Mouse (Mus musculus): ENCODE measurements around the gene Dnajc2.
"Not testable (repeated sequence)": the region's sequence is repeated elsewhere in the genome, so short reads cannot be mapped to it uniquely, and the experiment has no call there.

Dnajc2 gene

GRCm38 (mm10) chr5:21743606-21744005 is 41.4 kb downstream of the Dnajc2 start:
- in situ Hi-C loops (cut with MseI, MboI) = no loop called here

DNA sequence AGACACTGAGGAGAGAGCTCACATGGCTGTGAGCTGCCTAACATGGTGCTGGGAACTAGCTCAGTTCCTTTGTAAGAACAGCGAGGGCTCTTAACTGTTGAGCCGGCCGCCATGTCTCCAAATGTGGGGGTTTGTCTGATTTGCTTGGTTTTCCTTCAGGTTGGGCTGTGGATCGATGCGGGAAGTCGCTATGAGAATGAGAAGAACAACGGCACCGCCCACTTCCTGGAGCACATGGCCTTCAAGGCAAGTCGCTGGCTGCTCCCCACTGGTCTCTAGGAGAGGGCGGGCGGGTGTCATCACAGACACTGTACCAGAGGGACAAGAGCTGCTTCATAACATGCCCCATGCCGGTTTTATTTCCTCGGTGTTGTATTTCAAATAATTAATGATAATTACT is 45.2 kb downstream of the Dnajc2 start:
- in situ Hi-C loops (cut with MseI, MboI) = loop anchor here in 1 of 2 experiments (10.0 kb wide), 1 partner anchor 75 kb away; no protein-coding TSS in a partner anchor

DNA sequence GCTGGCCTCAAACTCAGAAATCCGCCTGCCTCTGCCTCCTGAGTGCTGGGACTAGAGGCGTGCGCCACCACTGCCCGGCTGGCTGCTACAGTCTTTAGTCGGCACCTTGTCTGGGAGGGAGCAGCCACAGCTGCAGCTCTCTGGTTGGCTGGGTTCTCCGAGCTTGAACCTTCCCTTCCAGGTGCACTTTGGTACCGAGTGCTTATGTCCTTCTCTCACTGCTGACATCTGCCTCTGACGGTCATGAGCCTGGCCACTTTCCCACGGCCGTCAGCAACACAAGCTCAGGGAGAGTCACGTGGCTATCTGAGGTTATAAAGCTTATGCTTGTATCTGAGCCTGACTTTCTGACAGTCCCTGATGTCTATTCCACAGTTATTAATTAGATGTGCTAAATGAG is 45.9 kb downstream of the Dnajc2 start:
- in situ Hi-C loops (cut with MseI, MboI) = loop anchor here in 1 of 2 experiments (10.0 kb wide), 1 partner anchor 74 kb away; no protein-coding TSS in a partner anchor

DNA sequence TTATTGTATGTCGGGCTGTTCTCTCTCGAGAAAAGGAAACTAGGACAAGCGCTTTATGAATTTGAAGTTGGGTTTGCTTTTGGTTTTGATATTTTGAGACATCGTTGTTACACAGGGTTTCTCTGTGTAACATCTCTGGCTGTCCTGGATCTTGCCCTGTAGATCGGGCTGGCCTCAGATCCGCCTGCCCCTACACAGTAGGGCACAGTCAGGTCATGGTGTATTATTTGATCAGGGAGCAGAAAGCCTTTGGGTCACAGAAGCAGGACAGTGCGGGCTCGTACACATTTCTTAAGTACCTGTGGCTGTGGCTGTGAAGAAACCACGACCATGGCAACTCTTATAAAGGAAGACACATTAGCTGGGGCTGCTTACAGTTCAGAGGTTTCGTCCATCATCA is 47.4 kb downstream of the Dnajc2 start:
- in situ Hi-C loops (cut with MseI, MboI) = loop anchor here in 1 of 2 experiments (10.0 kb wide), 1 partner anchor 73 kb away; no protein-coding TSS in a partner anchor

GRCm38 (mm10) chr5:21736956-21737585 is 48.0 kb downstream of the Dnajc2 start, which contains the start of gene Pmpcb:
Pmpcb (plus strand) TSS chr5:21737141.
- in situ Hi-C loops (cut with MseI, MboI) = loop anchor here in 1 of 2 experiments (10.0 kb wide), 1 partner anchor 72 kb away; no protein-coding TSS in a partner anchor

- in situ Hi-C loops (cut with MseI, MboI) = loop anchor here in 1 of 2 experiments (10.0 kb wide), 1 partner anchor 71 kb away; no protein-coding TSS in a partner anchor
These were observed 49.0 kb downstream of the Dnajc2 start for GRCm38 (mm10) chr5:21736046-21736445.

GRCm38 (mm10) chr5:21735584-21735983 is 49.5 kb downstream of the Dnajc2 start:
- in situ Hi-C loops (cut with MseI, MboI) = loop anchor here in 1 of 2 experiments (10.0 kb wide), 1 partner anchor 71 kb away; no protein-coding TSS in a partner anchor

DNA sequence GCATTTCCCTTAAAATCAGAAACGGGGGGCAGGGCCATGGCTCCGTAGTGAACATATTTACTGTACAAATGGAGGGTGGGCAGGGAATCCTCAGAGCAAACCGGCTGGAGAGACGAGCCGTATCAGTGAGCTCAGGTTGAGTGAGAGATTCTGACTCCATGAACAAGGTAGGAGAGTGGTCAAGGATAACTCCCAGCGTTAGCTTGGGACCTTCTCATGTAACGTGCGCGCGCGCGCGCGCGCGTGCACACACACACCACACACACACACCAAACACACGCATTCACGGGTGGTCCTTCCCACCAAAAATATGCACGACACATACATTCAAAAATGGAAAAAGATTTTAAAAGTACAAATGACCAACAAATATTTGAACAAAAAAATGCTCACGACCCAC is 50.0 kb downstream of the Dnajc2 start:
- in situ Hi-C loops (cut with MseI, MboI) = loop anchor here in 1 of 2 experiments (10.0 kb wide), 1 partner anchor 70 kb away; no protein-coding TSS in a partner anchor

DNA sequence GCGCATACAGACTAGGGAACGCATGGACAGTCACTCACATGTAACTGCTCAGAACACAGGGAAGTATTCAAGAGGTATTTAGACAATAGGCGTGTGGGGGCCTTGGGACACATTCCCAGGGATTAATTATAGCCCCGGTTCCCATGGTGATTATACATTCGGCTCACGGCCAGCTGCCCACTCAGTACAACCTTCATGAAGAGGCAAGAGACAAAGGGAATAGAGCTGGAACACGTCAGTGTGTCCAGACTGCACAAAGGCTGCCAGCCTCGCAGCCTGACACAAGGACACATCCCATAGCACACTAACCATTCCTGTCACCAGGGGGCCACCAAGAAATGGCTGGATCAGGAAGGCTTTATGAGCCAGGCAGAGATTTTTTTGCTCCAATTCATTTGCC is 52.1 kb downstream of the Dnajc2 start:
- in situ Hi-C loops (cut with MseI, MboI) = loop anchor here (5.0 to 10.0 kb wide), 2 partner anchors 66 to 68 kb away; no protein-coding TSS in a partner anchor

DNA sequence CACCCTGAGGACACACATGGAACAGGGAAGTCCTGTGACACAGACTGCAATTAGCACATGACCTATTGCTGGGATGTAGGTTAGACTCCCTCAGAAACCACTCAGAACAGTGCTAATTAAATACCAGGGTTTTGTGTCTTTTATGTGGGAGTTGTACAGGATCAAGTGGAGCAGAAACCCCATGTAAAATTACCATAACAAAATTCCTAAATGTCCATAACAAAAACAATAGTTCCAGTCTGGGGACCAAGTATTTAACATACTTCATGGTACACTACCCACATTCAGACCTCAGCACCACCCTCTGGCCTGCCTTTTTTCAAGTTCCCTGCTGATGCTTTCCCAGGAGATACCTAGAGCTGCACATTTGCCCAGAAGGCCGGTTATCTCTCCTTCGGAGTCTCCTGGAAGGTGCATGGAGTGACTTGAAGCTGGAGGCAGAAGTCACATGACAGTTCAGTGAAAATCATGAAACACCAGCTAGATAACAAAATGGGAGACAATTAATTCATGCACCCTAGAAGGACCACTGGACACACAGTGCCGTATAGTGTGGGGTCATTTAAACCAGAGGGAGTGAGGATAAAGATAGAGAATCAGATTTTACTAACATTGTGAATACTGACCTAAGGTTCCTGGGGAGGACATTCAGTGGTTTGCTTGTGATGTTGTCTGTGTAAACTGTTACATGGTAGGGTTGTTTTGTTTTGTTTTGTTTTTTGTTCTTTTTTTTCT is 52.7 kb downstream of the Dnajc2 start:
- in situ Hi-C loops (cut with MseI, MboI) = loop anchor here (5.0 to 10.0 kb wide), 2 partner anchors 65 to 68 kb away; no protein-coding TSS in a partner anchor

DNA sequence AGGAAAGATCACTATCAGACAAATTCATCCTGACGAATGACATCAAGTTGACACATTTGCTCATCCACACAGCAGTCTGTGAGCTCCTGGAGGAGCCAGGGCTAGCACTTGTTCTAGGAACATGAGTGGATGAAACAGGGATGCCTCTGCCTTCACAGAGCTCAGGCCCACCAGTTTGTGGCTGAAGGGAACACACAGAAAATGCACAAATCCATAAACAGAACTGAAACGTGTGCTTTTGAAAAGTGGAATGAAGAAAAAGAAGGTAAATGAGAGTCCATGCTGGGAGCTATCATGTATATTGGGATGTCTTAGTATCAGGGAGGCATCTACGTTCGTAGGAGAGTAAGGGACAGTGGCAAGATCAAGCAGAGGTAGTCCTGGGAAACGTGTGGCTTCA is 55.9 kb downstream of the Dnajc2 start:
- in situ Hi-C loops (cut with MseI, MboI) = no loop called here

DNA sequence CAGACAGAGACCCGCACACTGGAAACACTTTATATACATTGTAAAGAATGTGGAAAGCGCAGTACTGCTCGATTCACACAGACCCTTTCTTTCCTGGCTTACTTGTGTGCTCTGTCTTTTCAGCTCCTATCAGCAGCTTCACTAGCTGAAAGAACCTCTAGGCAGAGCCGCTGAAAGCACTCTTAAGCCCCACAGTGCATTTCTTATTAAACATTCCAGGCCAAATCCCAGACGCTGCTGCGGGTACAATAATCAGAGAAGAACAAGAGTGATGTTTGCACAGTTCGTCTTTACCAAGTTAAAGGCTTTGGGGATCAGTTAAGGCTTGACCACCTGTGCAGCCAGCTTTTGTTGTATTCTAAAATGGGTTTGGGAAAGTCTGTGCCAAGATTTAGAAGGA is 60.2 kb downstream of the Dnajc2 start:
- in situ Hi-C loops (cut with MseI, MboI) = no loop called here

DNA sequence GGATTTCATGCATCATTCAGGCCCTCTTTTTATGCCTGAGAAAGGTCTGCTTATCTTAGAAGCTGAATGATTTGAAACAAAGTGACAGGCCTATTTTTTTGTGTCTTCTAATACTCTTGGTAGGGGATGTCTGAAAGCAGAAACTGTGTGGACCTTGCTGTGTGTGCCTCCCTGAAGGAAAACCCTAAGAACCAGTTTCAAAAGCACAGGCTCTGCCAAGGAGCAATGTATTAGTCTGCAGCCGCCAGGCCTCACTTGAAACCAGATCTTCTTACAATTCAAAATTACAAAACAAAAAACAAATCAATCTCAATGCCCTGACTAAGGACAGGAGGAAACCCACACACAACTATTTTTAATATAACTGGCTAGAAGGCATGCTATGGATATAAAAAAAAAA is 60.6 kb downstream of the Dnajc2 start:
- in situ Hi-C loops (cut with MseI, MboI) = no loop called here

GRCm38 (mm10) chr5:21719209-21719608 is 65.8 kb downstream of the Dnajc2 start:
- in situ Hi-C loops (cut with MseI, MboI) = no loop called here

DNA sequence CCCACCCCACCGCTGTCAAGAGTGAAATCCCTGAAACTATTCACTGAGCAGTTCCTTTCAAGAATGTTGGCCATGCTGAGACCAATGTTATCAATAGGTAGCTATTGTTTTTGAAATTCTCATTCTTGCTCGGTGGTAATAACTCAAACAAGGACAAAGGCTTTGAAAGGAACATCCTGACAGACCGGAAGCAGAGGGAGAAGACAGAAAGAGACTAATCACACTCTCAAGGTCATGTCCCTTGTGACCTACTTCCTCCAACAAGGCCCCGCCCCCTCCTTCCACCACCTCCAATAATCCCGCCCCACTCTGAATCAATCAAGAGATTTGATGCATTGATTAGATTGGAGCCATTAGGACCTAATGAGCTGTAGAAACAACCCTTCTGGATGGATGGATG is 66.5 kb downstream of the Dnajc2 start:
- in situ Hi-C loops (cut with MseI, MboI) = no loop called here

- in situ Hi-C loops (cut with MseI, MboI) = no loop called here
These were observed 67.8 kb downstream of the Dnajc2 start for GRCm38 (mm10) chr5:21717165-21717715.

DNA sequence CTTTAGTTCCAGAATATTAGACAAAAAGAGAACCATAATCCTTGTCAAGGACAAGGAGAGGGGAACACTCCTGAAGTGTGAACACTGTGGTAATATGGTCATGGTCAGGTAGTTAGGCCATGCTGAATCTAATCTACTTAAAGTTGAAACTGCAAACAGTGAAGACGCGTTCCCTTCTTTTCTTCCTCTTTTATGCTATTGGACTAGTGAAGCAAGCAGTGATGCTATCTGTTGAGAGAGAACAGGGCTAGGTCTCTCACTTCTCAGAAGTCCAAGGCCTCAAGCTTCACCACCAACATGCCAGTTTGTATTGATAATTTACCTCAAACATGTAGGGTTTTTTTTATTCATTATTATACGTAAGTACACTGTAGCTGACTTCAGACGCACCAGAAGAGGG is 70.6 kb downstream of the Dnajc2 start:
- in situ Hi-C loops (cut with MseI, MboI) = no loop called here

DNA sequence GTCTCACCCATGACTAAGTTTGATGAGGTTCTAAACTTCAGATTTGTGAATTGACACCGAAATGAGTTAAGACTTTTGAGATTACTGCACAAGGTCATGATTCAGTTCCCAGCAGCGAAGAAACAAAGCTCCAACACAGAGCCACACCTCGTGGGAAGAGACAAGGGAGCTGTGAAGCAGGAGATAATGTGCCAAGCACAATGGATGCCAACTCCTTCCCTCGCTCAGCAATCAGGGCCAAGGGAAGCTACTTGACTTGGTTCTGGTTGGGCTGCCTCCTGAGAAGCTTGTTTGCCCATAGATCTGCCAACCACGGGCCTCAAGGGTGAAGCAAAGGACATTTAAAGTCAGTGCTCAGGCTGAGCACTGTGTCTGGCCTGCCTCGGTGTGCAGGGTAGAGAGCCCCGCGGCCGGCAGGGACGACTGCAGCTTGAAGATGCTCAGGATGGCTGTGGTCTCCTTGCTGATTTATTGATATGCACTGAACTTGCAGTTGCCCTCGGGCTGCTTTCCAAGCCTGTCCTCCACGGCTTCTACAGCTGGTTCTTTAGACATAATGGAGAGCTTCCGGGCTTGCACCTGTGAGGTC is 72.8 kb downstream of the Dnajc2 start:
- in situ Hi-C loops (cut with MseI, MboI) = no loop called here

GRCm38 (mm10) chr5:21708011-21708410 is 77.0 kb downstream of the Dnajc2 start:
- in situ Hi-C loops (cut with MseI, MboI) = not testable (repeated sequence)

Data from mouse trophoblast stem cell (cell line).